Mouse (Mus musculus) frontal cortex, postnatal 14 days (tissue): ENCODE data around the gene Trpm3.

ENCODE experiments used
- DNase-seq, 2 experiments: peaks; one replicate each; pipeline ENCODE4 v3.0.0; 2022; ENCODE audit warnings: low spot score in 2 of 2

Trpm3 gene

GRCm38 (mm10) chr19:22920949-22921348, 782.1 kb downstream of the Trpm3 start:
- no peak for DNase-seq

- DNase-seq: no peak
Observed at GRCm38 (mm10) chr19:22922871-22923670, 784.2 kb downstream of the Trpm3 start.

- no peak for DNase-seq
Observed at GRCm38 (mm10) chr19:22925284-22925683, 786.4 kb downstream of the Trpm3 start.

GRCm38 (mm10) chr19:22926753-22927152, 787.9 kb downstream of the Trpm3 start:
- no peak for DNase-seq

GRCm38 (mm10) chr19:22928366-22928765, 789.5 kb downstream of the Trpm3 start:
- no peak for DNase-seq

- no peak for DNase-seq
Observed at GRCm38 (mm10) chr19:22929768-22930167, 790.9 kb downstream of the Trpm3 start.

GRCm38 (mm10) chr19:22930368-22930834, 791.6 kb downstream of the Trpm3 start:
- DNase-seq: no peak

- DNase-seq: peak in 1 of 2 experiments; percentile 39
Observed at GRCm38 (mm10) chr19:22931006-22931405, 792.2 kb downstream of the Trpm3 start.

- DNase-seq: no peak
Observed at GRCm38 (mm10) chr19:22935067-22935466, 796.2 kb downstream of the Trpm3 start.

- DNase-seq: no peak
Observed at GRCm38 (mm10) chr19:22938848-22939724, 800.2 kb downstream of the Trpm3 start.

GRCm38 (mm10) chr19:22939836-22940235, 801.0 kb downstream of the Trpm3 start:
- DNase-seq: no peak

GRCm38 (mm10) chr19:22940487-22940886, 801.6 kb downstream of the Trpm3 start:
- DNase-seq: peak; percentile 67 to 71

GRCm38 (mm10) chr19:22940956-22941355, 802.1 kb downstream of the Trpm3 start:
- no peak for DNase-seq

- DNase-seq: no peak
Observed at GRCm38 (mm10) chr19:22952480-22952879, 813.6 kb downstream of the Trpm3 start.

- no peak for DNase-seq
Observed at GRCm38 (mm10) chr19:22953191-22953590, 814.3 kb downstream of the Trpm3 start.

- DNase-seq: no peak
Observed at GRCm38 (mm10) chr19:22958414-22958813, 819.6 kb downstream of the Trpm3 start.

GRCm38 (mm10) chr19:22960450-22961265, 821.8 kb downstream of the Trpm3 start:
- DNase-seq: no peak

- no peak for DNase-seq
Observed at GRCm38 (mm10) chr19:22962001-22962708, 823.3 kb downstream of the Trpm3 start.

GRCm38 (mm10) chr19:22962731-22963130, 823.9 kb downstream of the Trpm3 start:
- DNase-seq: no peak

- no peak for DNase-seq
Observed at GRCm38 (mm10) chr19:22963726-22964398, 825.0 kb downstream of the Trpm3 start.
